Mouse (Mus musculus) lung, embryonic 14.5 days (tissue): ENCODE data around the gene Fut2. TPM values are rescaled to one million over a fixed set of nuclear protein-coding genes. Genes with fewer than 3 reads are reported as not detected.

Experiments
- ATAC-seq: fragments of 200-750 bp; cut with Nextera tagmentation; 2 replicates; pipeline ENCODE4 v1.8.0; 2017; ENCODE audit warnings: mild to moderate bottlenecking, moderate TSS enrichment, moderate library complexity; ENCODE audit not compliant: insufficient read depth
- DNase-seq: peaks from one replicate; pipeline ENCODE4 v3.0.0-alpha.2; 2015
- H3K27ac ChIP-seq: fragments of 300-500 bp; sonication (generic); 2 replicates; pipeline ENCODE4 v1.5.1; 2014; ENCODE audit warnings: low read depth, mild to moderate bottlenecking, moderate library complexity
- H3K27me3 ChIP-seq: fragments of 300-500 bp; sonication (generic); 2 replicates; pipeline ENCODE4 v1.6.1; 2014; ENCODE audit warnings: low read length, control low read depth; ENCODE audit not compliant: insufficient read depth
- H3K36me3 ChIP-seq: fragments of 300-500 bp; sonication (generic); 2 replicates; pipeline ENCODE4 v1.6.1; 2014; ENCODE audit warnings: control low read depth; ENCODE audit not compliant: insufficient read depth
- H3K4me1 ChIP-seq: fragments of 300-500 bp; sonication (generic); 2 replicates; pipeline ENCODE4 v1.6.1; 2014; ENCODE audit warnings: antibody characterized with exemption, control low read depth; ENCODE audit not compliant: insufficient read depth
- H3K4me2 ChIP-seq: fragments of 300-500 bp; sonication (generic); 2 replicates; pipeline ENCODE4 v1.6.1; 2014; ENCODE audit warnings: mild to moderate bottlenecking
- H3K4me3 ChIP-seq: fragments of 300-500 bp; sonication (generic); 2 replicates; pipeline ENCODE4 v1.5.1; 2014; ENCODE audit warnings: low read depth, low read length
- H3K9ac ChIP-seq: fragments of 300-500 bp; sonication (generic); 2 replicates; pipeline ENCODE4 v1.6.1; 2014
- H3K9me3 ChIP-seq: fragments of 300-500 bp; sonication (generic); 2 replicates; pipeline ENCODE4 v1.6.1; 2016; ENCODE audit warnings: low read depth, low read length, control low read depth
- CTCF ChIP-seq: IDR thresholded peaks from 2 replicates; pipeline ENCODE4 v1.5.1; 2016; ENCODE audit warnings: antibody characterized with exemption, low read depth
- WGBS: fragments of 180-500 bp; shearing (Covaris S2); extraction: QIAGEN DNeasy Blood & Tissue Kit; methylation state at CpG from one replicate; pipeline ENCODE4 v1.1.7; 2014; 5-methylcytosine and 5-hydroxymethylcytosine counted together
- polyA plus RNA-seq: library from polyadenylated mRNA; unstranded; fragments of >200 nt; fragmentation: Nextera tagmentation; extraction: Ambion mirVana; gene quantifications from 2 replicates; pipeline ENCODE4 v1.2.1, GENCODE M21; 2014

The Fut2 gene
- polyA plus RNA-seq, 1 experiment from 2014 or later: 0.75 TPM

GRCm38 (mm10) chr7:45618316-45618715 lies 47.9 kb downstream of the Fut2 start:
- 87% methylated on average over 5 of the region's 5 CpGs for WGBS
- H3K4me3 ChIP-seq: no peak overlapping the region
- no peak overlapping the region for H3K4me2 ChIP-seq
- TF ChIP-seq CTCF: no peak
- H3K4me1 ChIP-seq: no peaks in the 10 kb centered on the region
- H3K27ac ChIP-seq: no peak overlapping the region
- DNase-seq (no peak), ATAC-seq (no peak)
- peaks cover 25% of the 10 kb centered on the region for H3K27me3 ChIP-seq
- H3K36me3 ChIP-seq: no peaks in the 10 kb centered on the region
- H3K9ac ChIP-seq: no peak overlapping the region
- no peaks in the 10 kb centered on the region for H3K9me3 ChIP-seq

- Histone ChIP-seq H3K4me1 (no peaks in the 10 kb centered on the region), H3K4me2 (peak within 1 kb of the TSS; percentile 52), H3K27me3 (peaks cover 25% of the 10 kb centered on the region), H3K9me3 (no peaks in the 10 kb centered on the region), H3K27ac (no peak within 1 kb of the TSS), H3K4me3 (peak within 1 kb of the TSS; percentile 15; the same call in 1 of the 2 replicates), H3K9ac (peak within 1 kb of the TSS; percentile 5; the same call in 1 of the 2 replicates), H3K36me3 (no peaks in the 10 kb centered on the region)
- 4% methylated on average over 31 of the region's 31 CpGs for WGBS
- DNase-seq (peak; percentile 62), ATAC-seq (peak; percentile 70)
- no peak for TF ChIP-seq CTCF
These were observed 49.0 kb downstream of the Fut2 start, which contains the start of gene Fut1 for GRCm38 (mm10) chr7:45617042-45617695. Fut1 (plus strand) TSS chr7:45617289.

GRCm38 (mm10) chr7:45616277-45616676 lies 49.9 kb downstream of the Fut2 start:
- TF ChIP-seq CTCF: no peak
- Histone ChIP-seq H3K4me1 (no peaks in the 10 kb centered on the region), H3K4me3 (no peak overlapping the region), H3K9ac (no peak overlapping the region), H3K27me3 (peaks cover 25% of the 10 kb centered on the region), H3K4me2 (no peak overlapping the region), H3K9me3 (no peaks in the 10 kb centered on the region), H3K36me3 (no peaks in the 10 kb centered on the region), H3K27ac (no peak overlapping the region)
- WGBS: 18% methylated on average over 6 of the region's 6 CpGs
- ATAC-seq (peak; percentile 48; the same call in 1 of the 2 replicates), DNase-seq (no peak)

GRCm38 (mm10) chr7:45609511-45609910 lies 56.7 kb downstream of the Fut2 start:
- Histone ChIP-seq H3K9me3 (no peaks in the 10 kb centered on the region), H3K27me3 (no peaks in the 10 kb centered on the region), H3K27ac (no peak overlapping the region), H3K4me2 (no peak overlapping the region), H3K4me3 (no peak overlapping the region), H3K9ac (no peak overlapping the region), H3K4me1 (no peaks in the 10 kb centered on the region), H3K36me3 (no peaks in the 10 kb centered on the region)
- 54% methylated on average over 1 of the region's 1 CpGs for WGBS
- no peak for TF ChIP-seq CTCF
- DNase-seq (no peak), ATAC-seq (no peak)

GRCm38 (mm10) chr7:45605704-45606289 lies 60.4 kb downstream of the Fut2 start:
- Histone ChIP-seq H3K36me3 (no peaks in the 10 kb centered on the region), H3K4me1 (no peaks in the 10 kb centered on the region), H3K4me2 (no peak overlapping the region), H3K9me3 (no peaks in the 10 kb centered on the region), H3K4me3 (no peak overlapping the region), H3K9ac (no peak overlapping the region), H3K27me3 (no peaks in the 10 kb centered on the region), H3K27ac (no peak overlapping the region)
- no peak for TF ChIP-seq CTCF
- no peak for DNase-seq
- 64% methylated on average over 9 of the region's 9 CpGs for WGBS
- no peak for ATAC-seq

DNA sequence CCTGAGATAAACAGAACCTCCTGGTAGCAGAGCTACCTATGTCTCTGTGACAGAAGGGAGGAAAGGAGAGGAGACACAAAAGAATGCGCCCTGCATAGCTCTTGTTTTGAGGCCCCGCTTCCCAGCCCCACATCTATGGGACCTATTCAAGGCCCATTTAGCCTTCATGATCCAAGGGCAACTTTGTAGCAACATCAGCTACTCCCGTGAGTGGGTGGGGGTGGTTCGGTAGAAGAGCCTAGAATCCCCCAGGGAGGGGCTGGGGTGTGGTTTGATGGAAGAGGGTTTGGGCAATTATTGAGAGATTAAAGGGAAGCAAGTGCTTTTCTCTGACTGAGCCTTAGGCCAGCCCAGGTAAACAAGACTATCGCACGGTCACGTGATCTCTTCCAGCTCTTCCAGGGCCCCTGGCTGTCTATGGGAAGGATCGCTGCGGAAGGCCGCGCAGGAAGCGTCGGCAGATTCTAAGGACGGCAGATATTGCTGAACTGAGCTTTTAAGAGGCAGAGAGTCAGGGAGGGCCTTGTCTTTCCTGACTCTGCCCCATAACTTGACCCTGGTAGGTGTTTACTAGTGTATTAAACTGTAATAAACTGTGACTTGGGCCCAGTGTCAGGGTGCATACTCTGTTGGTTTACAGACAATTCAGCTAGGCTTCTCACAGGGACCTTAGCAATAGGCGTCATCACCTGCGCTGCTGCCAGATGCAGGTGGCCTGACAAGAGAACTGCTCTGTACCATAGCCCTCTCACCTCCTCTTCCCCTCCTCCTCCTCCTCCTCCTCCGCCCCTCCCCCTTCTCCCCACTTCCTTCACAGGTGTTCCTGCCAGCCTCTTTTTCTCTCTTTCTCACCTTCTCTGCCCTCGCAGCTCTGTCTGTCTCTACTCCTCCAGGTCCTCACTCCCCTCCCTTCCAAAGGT lies 67.0 kb downstream of the Fut2 start:
- Histone ChIP-seq H3K4me2 (no peak overlapping the region), H3K4me1 (no peaks in the 10 kb centered on the region), H3K4me3 (no peak overlapping the region), H3K9ac (no peak overlapping the region), H3K36me3 (no peaks in the 10 kb centered on the region), H3K9me3 (no peaks in the 10 kb centered on the region), H3K27ac (no peak overlapping the region), H3K27me3 (no peaks in the 10 kb centered on the region)
- TF ChIP-seq CTCF: no peak
- 34% methylated on average over 18 of the region's 18 CpGs for WGBS
- DNase-seq: peak; percentile 21
- ATAC-seq: no peak

Other genes with a start within 250 kb of the Fut2 start
- gene Lhb, start 245.6 kb downstream of the Fut2 start, polyA plus RNA-seq: not detected in 2 replicates
- gene Gys1, start 231.6 kb downstream of the Fut2 start, polyA plus RNA-seq: 35.7 and 36.0 TPM in 2 replicates
- gene Ruvbl2, start 228.3 kb downstream of the Fut2 start, polyA plus RNA-seq: 163 and 173 TPM in 2 replicates
- gene Ftl1, start 206.5 kb downstream of the Fut2 start, polyA plus RNA-seq: 4,463 and 4,749 TPM in 2 replicates
- 135 and 139 TPM in 2 replicates for gene Bax, start 199.5 kb downstream of the Fut2 start, polyA plus RNA-seq
- 0.47 and 0.86 TPM in 2 replicates for gene Tulp2, start 184.5 kb downstream of the Fut2 start, polyA plus RNA-seq
- gene Gm45808, start 179.6 kb downstream of the Fut2 start, polyA plus RNA-seq: not detected in 2 replicates
- 3.0 and 3.3 TPM in 2 replicates for gene Dhdh, start 177.6 kb downstream of the Fut2 start, polyA plus RNA-seq
- 194 and 201 TPM in 2 replicates for gene Nucb1, start 156.0 kb downstream of the Fut2 start, polyA plus RNA-seq
- gene Ppp1r15a, start 140.1 kb downstream of the Fut2 start, polyA plus RNA-seq: 15.6 and 17.5 TPM in 2 replicates
- 1.9 and 2.1 TPM in 2 replicates for gene Plekha4, start 140.1 kb downstream of the Fut2 start, polyA plus RNA-seq
- 0.57 and 0.66 TPM in 2 replicates for gene Hsd17b14, start 111.5 kb downstream of the Fut2 start, polyA plus RNA-seq
- gene Bcat2, start 96.2 kb downstream of the Fut2 start, polyA plus RNA-seq: 48.9 and 53.4 TPM in 2 replicates
- gene Fgf21, start 50.9 kb downstream of the Fut2 start, polyA plus RNA-seq: not detected in 2 replicates
- 0.13 and 0.58 TPM in 2 replicates for gene Fut1, start 49.1 kb downstream of the Fut2 start, polyA plus RNA-seq
- 0.28 and 0.35 TPM in 2 replicates for gene Izumo1, start 44.6 kb downstream of the Fut2 start, polyA plus RNA-seq
- 29.4 and 35.3 TPM in 2 replicates for gene Rasip1, start 38.9 kb downstream of the Fut2 start, polyA plus RNA-seq
- gene Mamstr, start 26.4 kb downstream of the Fut2 start, polyA plus RNA-seq: 8.1 and 9.2 TPM in 2 replicates
- 0.28 and 0.30 TPM in 2 replicates for gene Ntn5, start 17.6 kb upstream of the Fut2 start, polyA plus RNA-seq
- 0.08 TPM in 1 of 2 replicates, not detected in the other for gene Sec1, start 28.0 kb upstream of the Fut2 start, polyA plus RNA-seq
- gene Car11, start 33.4 kb upstream of the Fut2 start, polyA plus RNA-seq: 2.0 and 4.3 TPM in 2 replicates
- gene Dbp, start 38.7 kb upstream of the Fut2 start, polyA plus RNA-seq: 2.1 TPM in 2 replicates
- gene Rpl18, start 49.1 kb upstream of the Fut2 start, polyA plus RNA-seq: 1,245 and 1,303 TPM in 2 replicates
- 21.9 and 23.8 TPM in 2 replicates for gene Sphk2, start 51.6 kb upstream of the Fut2 start, polyA plus RNA-seq
- 0.92 and 1.1 TPM in 2 replicates for gene Fam83e, start 54.8 kb upstream of the Fut2 start, polyA plus RNA-seq
- gene Spaca4, start 59.4 kb upstream of the Fut2 start, polyA plus RNA-seq: not detected in 2 replicates
- gene Lmtk3, start 117.3 kb upstream of the Fut2 start, polyA plus RNA-seq: 0.76 and 1.9 TPM in 2 replicates
- 5.0 and 5.9 TPM in 2 replicates for gene Sult2b1, start 118.3 kb upstream of the Fut2 start, polyA plus RNA-seq
- gene Cyth2, start 148.2 kb upstream of the Fut2 start, polyA plus RNA-seq: 109 and 110 TPM in 2 replicates
- 0.67 and 1.1 TPM in 2 replicates for gene Kcnj14, start 158.4 kb upstream of the Fut2 start, polyA plus RNA-seq
- 85.4 and 95.3 TPM in 2 replicates for gene Grwd1, start 164.6 kb upstream of the Fut2 start, polyA plus RNA-seq
- gene Kdelr1, start 206.4 kb upstream of the Fut2 start, polyA plus RNA-seq: 107 and 108 TPM in 2 replicates
- gene Grin2d, start 212.0 kb upstream of the Fut2 start, polyA plus RNA-seq: 0.41 and 0.43 TPM in 2 replicates
- 1.0 and 1.4 TPM in 2 replicates for gene Syngr4, start 230.3 kb upstream of the Fut2 start, polyA plus RNA-seq
- 2.7 and 3.5 TPM in 2 replicates for gene Tmem143, start 230.5 kb upstream of the Fut2 start, polyA plus RNA-seq